Mouse (Mus musculus) ES-Bruce4 (cell line): ENCODE measurements at regions not wholly inside any gene's neighbourhood (a gene's known extent, or its start where the extent isn't known, plus 50 kb on each side); places are given as distances from the start of the nearest gene placed in this dataset.

Experiments
- H3K27ac ChIP-seq: 2 replicates; pipeline ENCODE4 v1.5.1; 2012; ENCODE audit warnings: low read length, inconsistent platforms; ENCODE audit not compliant: insufficient read depth
- H3K27me3 ChIP-seq: 2 replicates; pipeline ENCODE4 v1.6.1; 2012; ENCODE audit warnings: mild to moderate bottlenecking, low read length, inconsistent platforms; ENCODE audit not compliant: control insufficient read depth, poor library complexity, insufficient read depth, severe bottlenecking
- H3K36me3 ChIP-seq: 2 replicates; pipeline ENCODE4 v1.6.1; 2012; ENCODE audit warnings: inconsistent platforms, mild to moderate bottlenecking, low read length, moderate library complexity; ENCODE audit not compliant: control insufficient read depth, poor library complexity, insufficient read depth, severe bottlenecking
- H3K4me1 ChIP-seq: one replicate; pipeline ENCODE4 v1.8.1; 2011; ENCODE audit warnings: low read length; ENCODE audit not compliant: control insufficient read depth, insufficient read depth
- H3K4me3 ChIP-seq: 2 replicates; pipeline ENCODE4 v1.5.1; 2011; ENCODE audit warnings: low read depth, mild to moderate bottlenecking, low read length
- H3K9ac ChIP-seq: 2 replicates; pipeline ENCODE4 v1.6.1; 2012; ENCODE audit warnings: low read depth, mild to moderate bottlenecking, inconsistent platforms; ENCODE audit not compliant: poor library complexity, severe bottlenecking
- H3K9me3 ChIP-seq: replicated peaks from 2 replicates; pipeline ENCODE4 v1.6.1; 2012; ENCODE audit warnings: mild to moderate bottlenecking, low read length, inconsistent platforms; ENCODE audit not compliant: control insufficient read depth, poor library complexity, insufficient read depth, severe bottlenecking
- CTCF ChIP-seq: IDR thresholded peaks from one replicate; pipeline ENCODE4 v1.8.1; 2011; ENCODE audit warnings: low read depth, low read length
- EP300 ChIP-seq: IDR thresholded peaks from 2 replicates; pipeline ENCODE4 v1.6.1; 2011; ENCODE audit warnings: low read depth, low read length; ENCODE audit not compliant: insufficient read depth
- POLR2A ChIP-seq: IDR thresholded peaks from one replicate; pipeline ENCODE4 v1.8.1; 2011; ENCODE audit warnings: low read length; ENCODE audit not compliant: insufficient read depth

DNA sequence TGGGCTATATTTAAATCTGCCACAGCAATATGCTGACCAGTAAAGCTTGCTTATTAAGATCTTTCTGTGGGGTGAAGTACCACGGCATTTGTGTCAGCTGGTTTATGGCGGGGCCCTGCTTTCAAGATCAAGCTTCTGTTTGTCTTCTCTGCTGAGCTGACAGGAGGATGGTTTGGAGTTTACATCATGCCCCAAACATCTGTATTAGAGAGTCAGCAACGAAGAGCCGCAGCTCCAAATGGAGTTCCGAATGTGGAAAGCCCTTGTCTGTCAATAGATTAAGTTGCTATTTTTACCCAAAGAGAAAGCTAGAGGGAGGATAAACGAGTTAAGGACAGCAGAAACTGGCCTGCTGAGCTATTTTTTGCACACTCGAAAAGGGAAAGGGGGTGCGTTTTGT is 463.8 kb downstream of the Cd83 start:
- no peak overlapping the region for H3K9ac ChIP-seq
- TF ChIP-seq POLR2A, result no peak
- H3K4me3 ChIP-seq, result no peak overlapping the region
- no peaks in the 10 kb centered on the region for H3K27me3 ChIP-seq
- H3K4me1 ChIP-seq, result no peaks in the 10 kb centered on the region
- H3K36me3 ChIP-seq, result no peaks in the 10 kb centered on the region
- H3K27ac ChIP-seq, result no peak overlapping the region
- H3K9me3 ChIP-seq, result no peaks in the 10 kb centered on the region

DNA sequence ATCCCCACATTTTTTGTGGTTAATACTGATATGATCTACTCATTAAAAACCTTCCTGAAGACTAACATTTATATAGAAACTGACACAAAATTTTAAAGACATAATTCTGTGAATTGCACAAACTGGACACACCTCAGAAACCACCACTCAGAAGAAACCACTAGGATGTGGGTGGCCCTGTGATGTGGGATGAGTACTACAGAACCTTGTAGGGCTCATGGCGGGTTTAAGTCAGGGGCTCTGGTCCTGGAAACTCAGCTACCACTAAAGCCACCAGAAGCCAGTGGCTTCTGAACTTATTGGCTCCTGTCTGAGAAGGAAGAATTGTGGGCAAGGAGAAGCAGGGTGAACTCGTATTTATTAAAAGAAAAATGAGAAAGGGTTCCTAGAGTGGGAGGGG is 464.5 kb downstream of the Cd83 start:
- Histone ChIP-seq H3K9ac (no peak overlapping the region), H3K36me3 (no peaks in the 10 kb centered on the region), H3K4me1 (no peaks in the 10 kb centered on the region), H3K4me3 (no peak overlapping the region), H3K9me3 (no peaks in the 10 kb centered on the region), H3K27ac (no peak overlapping the region), H3K27me3 (no peaks in the 10 kb centered on the region)
- TF ChIP-seq EP300, result no peak
- TF ChIP-seq POLR2A, result no peak
- TF ChIP-seq CTCF, result no peak

DNA sequence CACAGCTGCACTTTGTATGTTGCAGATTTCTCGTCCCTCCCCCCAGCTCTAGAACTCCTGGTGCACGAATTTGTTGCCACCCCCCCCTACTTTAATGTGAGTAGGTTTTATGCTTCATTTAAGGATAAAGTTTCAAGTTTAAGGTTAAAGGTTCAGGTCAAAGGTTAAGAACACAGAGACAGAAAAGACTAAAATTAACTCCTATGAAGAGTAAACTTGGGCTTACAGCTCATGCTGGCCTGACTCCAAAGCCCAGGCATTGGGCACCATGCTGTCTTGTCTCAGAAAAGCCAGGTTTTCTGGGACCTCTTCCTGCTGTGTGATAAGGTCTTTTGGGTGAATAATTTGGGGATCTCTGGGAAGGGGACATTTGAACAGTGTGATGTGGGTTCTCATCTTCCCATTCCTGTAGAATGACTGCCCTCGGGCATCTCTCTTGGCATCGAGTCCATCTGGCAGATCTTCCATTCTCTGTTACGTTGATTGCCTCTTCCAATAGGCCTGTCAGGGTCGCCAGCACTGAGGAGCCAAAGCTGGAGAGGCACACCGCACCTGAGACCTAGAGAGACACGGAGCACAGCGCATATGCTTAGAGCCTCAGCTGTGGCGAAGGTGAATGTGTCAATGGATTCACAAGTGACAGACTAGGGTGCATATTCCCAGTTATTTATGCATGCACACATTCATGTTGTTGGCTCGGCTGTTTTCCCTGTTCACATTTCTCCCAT is 466.1 kb downstream of the Cd83 start:
- H3K27me3 ChIP-seq, result no peaks in the 10 kb centered on the region
- H3K9ac ChIP-seq, result no peak overlapping the region
- no peaks in the 10 kb centered on the region for H3K9me3 ChIP-seq
- H3K4me3 ChIP-seq, result no peak overlapping the region
- no peak for TF ChIP-seq EP300
- TF ChIP-seq POLR2A, result no peak
- TF ChIP-seq CTCF, result no peak
- no peaks in the 10 kb centered on the region for H3K36me3 ChIP-seq
- no peaks in the 10 kb centered on the region for H3K4me1 ChIP-seq
- H3K27ac ChIP-seq, result no peak overlapping the region

DNA sequence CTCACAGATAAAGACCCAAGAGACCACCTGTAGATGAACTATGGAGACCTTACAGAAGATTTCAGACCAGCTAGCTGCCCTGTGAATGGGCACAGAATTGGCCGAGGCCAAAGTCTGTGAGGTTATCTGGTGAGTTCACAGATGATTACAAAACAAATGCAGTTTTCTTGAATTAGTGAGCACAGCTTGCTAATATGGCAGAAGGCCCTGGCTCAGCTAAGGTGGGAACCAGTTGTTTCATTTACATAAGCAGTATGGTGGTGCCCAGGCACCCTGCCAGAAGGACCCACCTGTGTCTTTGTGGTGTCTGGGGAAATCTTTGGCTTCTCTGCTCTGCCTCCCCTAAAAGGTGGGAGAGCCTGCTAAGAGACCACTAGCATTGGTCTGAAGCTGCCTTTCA is 466.9 kb downstream of the Cd83 start:
- Histone ChIP-seq H3K27me3 (no peaks in the 10 kb centered on the region), H3K4me3 (no peak overlapping the region), H3K4me1 (no peaks in the 10 kb centered on the region), H3K9me3 (no peaks in the 10 kb centered on the region), H3K36me3 (no peaks in the 10 kb centered on the region), H3K27ac (no peak overlapping the region), H3K9ac (no peak overlapping the region)
- no peak for TF ChIP-seq CTCF
- no peak for TF ChIP-seq POLR2A
- no peak for TF ChIP-seq EP300

DNA sequence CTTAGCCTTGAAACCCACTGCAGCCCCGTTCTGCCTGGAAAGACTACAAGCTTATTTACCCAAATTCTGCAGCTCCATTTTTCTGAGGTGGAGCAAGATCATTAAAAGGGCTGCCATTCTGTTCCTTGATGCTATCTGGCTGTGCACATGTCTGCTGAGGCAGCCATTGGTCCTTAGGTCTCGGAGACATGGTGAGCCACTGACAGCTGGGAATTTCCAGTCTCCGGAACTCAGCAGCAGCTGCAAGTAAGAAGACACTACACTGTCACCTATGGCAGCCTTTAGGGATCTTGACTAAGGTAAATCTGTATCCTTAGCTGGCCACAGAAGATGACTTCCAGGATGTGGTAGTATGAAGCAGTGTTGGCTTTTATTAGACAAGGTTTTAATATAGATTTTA is 467.9 kb downstream of the Cd83 start:
- no peaks in the 10 kb centered on the region for H3K27me3 ChIP-seq
- no peak for TF ChIP-seq CTCF
- TF ChIP-seq EP300, result no peak
- no peak for TF ChIP-seq POLR2A
- no peaks in the 10 kb centered on the region for H3K9me3 ChIP-seq
- no peak overlapping the region for H3K9ac ChIP-seq
- H3K27ac ChIP-seq, result no peak overlapping the region
- H3K36me3 ChIP-seq, result no peaks in the 10 kb centered on the region
- no peak overlapping the region for H3K4me3 ChIP-seq
- no peaks in the 10 kb centered on the region for H3K4me1 ChIP-seq

DNA sequence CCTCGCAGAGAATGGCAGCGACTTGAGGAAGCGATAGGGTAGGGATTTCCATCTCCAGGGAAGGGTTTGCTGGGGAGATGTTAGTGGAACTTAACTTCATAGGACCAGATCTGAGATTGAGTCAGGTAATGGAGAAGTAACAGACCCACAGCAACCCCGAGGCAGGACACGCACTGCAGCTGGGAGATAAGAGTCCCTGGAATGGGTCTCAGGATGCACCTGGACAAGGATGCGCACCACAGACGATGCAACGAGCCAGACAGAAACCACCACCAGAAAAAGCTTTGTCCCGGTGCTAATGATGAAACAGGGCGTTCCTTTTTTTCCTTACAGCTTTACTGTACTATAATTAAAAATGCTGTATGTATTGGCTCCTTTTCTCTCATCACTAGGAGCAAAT is 470.9 kb upstream of the Jarid2 start:
- TF ChIP-seq EP300, result no peak
- TF ChIP-seq POLR2A, result no peak
- TF ChIP-seq CTCF, result no peak
- Histone ChIP-seq H3K27ac (no peak overlapping the region), H3K4me1 (no peaks in the 10 kb centered on the region), H3K36me3 (no peaks in the 10 kb centered on the region), H3K9ac (no peak overlapping the region), H3K9me3 (peaks cover 7% of the 10 kb centered on the region), H3K27me3 (no peaks in the 10 kb centered on the region), H3K4me3 (no peak overlapping the region)
